Mouse (Mus musculus) liver, postnatal 0 days (tissue): Measurements from ENCODE around the gene Atmin.

ENCODE experiments used
- CTCF ChIP-seq: sonication (generic); IDR thresholded peaks from 2 replicates; pipeline ENCODE4 v1.5.1; 2016; ENCODE audit warnings: antibody characterized with exemption, low read depth
- EP300 ChIP-seq: IDR thresholded peaks from 2 replicates; pipeline ENCODE4 v1.6.1; 2016; ENCODE audit warnings: antibody characterized with exemption, low read depth, mild to moderate bottlenecking

DNA sequence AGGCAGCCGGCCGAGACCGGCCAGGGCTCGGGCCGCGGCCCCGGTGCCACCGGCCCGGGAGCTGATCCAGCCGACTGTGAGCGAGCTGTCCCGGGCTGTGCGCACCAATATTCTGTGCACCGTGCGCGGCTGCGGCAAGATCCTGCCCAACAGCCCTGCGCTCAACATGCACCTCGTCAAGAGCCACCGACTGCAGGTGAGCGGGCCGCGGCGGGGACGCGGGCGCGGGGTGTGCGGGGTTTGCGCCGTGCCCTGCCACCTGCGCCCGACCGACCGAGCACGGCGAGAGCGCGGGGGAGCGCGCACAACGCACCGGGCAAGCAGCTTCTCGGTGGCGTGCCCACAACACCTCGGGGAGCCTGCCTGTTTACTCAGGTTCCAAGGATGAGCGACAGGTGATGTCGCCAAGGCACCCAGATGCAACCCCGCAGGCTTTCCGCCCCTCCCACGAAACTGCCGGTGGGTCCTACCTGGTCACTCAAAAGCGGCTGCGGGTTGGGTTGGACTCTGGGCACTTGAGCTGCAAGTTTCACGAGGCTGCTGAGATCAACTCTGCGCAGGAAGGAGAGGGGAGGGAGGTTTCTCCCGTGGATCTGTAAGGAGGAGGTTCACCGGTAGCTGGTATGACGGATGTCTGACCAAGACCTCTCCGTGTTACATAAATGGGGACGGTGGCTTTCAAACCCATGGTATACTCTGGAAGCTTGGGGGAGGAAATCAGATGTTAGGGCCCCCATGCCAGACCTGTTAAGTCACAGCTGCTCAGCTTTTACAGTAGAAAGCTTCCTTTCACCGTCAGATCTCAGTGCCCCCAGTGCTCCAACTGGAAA lies 577 bp downstream of the Atmin start:
- TF ChIP-seq CTCF (no peak), EP300 (no peak)
